Mouse (Mus musculus): ENCODE measurements around the gene Gpr142.

Gpr142 gene

DNA sequence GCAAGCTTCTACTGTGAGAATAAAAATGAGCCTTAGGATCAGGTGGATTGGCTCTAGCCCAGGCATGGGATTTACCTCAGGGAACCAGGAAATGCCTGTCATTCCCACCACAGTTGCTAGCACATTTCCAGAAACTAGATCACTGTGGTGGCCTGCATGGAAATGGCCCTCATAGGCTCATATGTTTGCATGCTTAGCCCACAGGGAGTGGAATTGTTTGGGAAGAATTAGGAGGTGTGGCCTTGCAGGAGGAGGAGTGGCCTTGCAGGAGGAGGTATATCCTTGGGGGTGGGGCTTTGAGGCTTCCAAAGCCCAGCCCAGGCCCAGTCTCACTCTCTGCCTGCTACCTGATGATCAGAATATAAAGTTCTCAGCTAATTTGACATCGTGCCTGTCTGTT, 3.2 kb downstream of the Gpr142 start:
- DNase-seq (ENCODE audit: low spot score in 2 of 2): no peak

DNA sequence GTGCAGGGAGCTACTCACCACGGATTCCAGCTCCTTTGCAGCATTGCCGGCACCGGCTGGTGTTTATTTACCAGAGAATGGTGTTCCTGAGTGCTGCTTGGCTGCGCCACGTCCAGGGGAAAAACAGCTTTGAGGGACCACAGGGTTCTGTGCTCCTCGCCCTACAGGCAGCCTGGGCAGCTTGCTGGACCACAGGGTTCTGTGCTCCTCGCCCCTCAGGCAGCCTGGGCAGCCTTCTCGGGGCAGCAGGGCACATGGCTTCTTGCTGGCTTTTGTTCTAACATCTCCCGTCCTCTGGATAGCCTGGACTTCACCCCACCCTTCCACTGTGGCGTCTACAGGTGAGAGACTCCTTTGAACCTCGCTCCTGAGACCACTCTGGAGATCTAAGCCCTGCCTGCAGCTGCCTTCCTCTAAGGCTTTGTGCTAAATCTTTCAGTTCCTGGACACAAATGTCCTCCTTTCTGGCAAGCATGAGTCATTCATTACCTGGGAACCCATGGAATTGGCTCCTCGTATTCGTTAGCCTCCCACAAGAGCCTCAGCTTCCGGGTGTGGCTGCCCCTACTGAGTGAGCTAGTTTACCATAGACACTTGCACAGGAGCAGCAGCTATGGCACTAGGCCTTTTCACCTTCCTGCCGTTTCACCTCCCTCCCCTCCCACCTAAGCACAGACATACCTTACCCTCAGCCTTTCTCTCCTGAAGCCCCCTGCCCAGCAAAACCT, 4.0 kb downstream of the Gpr142 start:
- DNase-seq (ENCODE audit: low spot score in 2 of 2): no peak

DNA sequence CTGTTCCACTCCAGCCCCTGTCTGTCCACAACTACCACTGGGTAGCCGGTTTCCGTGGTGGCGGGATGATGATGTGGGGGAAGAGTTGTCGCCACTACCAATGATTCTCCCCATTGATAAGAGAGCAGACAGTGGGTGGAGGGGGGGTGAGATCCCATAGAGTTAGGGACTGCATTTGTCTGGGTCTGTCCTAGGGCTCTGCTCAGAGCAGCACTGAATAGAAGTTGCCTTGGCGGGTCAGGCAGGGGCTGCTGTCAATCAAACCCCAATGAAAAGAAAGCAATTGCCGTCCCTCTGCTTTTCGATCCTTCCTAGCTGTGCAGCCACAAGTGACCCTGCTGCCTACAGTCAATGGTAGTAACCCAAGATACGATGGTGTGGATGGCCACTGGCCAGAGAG, 5.3 kb downstream of the Gpr142 start:
- no peak for DNase-seq (ENCODE audit: low spot score in 2 of 2)

DNA sequence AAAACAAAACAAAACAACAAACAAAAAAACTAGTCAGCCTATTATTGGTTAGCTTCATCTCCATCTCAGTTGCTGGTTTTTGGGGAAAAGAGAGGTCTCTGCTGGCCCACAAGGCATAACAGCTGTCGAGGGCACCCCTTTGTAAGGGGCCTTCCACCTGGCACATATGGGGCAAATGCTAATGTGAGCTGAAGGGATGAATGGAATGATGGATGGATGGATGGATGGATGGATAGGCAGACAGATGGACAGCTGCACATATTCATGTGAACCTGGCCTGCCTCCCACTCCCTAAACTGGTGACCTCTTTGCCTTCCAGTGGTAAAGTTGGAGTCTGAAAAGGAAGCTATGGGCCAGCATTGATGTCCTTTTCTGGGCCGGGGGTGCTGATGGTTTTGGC, 8.3 kb downstream of the Gpr142 start:
- no peak for DNase-seq (ENCODE audit: low spot score in 2 of 2)

DNA sequence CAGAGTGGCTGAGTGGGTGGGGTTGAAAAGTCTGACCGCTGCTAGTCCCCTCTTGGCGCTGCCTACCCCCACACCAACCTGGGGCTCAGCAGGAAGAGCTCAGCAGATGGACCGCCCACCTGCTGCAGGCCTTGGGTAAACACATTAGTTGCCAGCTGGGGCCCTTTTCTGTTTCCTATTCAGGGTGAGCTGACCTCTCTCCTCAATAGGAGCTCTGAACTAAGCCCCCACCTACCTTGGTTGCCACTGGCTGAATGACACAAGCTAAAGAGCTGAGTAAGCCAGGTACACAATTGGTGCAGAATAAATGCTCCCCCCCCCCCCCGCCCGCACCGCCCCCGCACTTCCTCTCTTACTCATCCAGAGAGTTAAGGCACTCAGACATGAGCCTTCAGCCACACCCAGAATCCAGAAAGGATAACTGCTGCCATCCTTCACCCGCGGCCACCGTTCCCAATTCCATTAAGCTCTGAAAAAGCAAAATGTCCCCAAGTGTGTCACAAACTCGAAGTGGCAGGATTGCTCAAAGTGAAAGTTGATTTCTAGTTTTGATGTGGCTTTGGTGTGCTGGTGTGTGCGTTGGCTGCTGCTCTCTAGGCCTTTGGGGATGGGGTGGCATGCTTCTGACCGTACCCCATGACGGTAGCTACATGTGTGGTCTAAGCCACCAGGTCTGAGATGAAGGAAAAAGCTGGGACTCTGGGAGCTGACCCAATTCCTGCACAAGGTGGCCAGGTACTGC, 9.1 kb downstream of the Gpr142 start:
- no peak for DNase-seq (ENCODE audit: low spot score in 2 of 2)

DNA sequence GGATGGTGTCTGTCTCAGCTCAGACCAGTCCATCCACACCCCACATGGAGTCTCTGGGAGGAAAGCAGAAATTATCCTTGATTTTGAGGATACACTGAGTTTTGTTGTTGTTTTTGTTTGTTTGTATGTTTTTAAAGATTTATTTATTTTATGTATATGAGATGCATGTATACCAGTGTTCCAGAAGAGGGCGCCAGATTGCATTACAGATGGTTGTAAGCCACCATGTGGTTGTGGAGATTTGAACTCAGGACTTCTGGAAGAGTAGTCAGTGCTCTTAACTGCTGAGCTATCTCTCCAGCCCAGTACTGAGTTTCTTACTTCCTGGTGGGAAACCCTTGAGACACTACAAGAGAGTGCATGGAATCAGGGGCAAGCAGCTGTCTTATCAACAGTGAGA, 10.6 kb downstream of the Gpr142 start:
- no peak for DNase-seq (ENCODE audit: low spot score in 2 of 2)

DNA sequence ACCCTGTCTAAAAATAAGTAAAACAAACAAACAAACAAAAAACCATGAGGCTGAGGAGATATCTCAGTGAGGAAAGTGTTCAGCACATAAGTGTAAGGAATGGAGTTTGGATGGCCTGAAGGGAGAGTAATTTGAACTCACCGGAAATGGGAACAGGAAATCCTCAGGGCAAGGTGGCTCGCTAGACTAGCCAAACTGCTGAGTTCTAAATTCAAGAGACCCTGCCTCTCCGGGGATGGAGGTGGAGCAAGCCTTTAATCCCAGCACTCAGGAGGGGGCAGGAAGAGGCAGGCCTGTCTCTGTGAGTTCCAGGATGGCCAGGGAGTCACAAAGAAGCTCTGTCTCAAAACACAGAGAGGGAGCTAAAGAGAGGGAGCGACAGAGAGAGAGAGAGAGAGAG, 11.6 kb downstream of the Gpr142 start:
- no peak for DNase-seq (ENCODE audit: low spot score in 2 of 2)

DNA sequence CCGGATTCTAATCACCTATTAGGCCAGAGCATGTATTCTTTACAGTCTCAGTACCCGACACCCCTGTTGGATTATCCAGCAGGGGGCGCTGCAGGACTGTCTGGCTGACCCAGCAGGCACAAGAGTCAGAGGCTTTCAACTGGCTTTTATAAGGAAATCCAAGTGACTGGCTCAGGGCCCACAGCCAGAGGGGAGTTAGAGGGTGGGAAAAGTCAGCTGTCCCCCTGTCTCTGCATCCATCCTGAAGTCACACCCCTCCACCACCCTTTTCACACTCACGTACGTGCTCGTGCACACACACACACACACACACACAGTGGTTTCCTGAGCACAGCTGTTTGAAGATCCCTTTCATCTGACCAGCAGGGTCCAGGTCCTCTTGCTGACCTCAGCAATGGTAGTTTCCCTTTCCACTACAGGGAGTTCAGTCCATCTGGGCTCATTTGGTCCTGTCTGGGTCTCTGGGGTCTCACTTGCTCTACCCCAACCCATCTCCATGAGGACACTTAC, 14.1 kb downstream of the Gpr142 start:
- peak; percentile 92 to 95 for DNase-seq (ENCODE audit: low spot score in 2 of 2)

DNA sequence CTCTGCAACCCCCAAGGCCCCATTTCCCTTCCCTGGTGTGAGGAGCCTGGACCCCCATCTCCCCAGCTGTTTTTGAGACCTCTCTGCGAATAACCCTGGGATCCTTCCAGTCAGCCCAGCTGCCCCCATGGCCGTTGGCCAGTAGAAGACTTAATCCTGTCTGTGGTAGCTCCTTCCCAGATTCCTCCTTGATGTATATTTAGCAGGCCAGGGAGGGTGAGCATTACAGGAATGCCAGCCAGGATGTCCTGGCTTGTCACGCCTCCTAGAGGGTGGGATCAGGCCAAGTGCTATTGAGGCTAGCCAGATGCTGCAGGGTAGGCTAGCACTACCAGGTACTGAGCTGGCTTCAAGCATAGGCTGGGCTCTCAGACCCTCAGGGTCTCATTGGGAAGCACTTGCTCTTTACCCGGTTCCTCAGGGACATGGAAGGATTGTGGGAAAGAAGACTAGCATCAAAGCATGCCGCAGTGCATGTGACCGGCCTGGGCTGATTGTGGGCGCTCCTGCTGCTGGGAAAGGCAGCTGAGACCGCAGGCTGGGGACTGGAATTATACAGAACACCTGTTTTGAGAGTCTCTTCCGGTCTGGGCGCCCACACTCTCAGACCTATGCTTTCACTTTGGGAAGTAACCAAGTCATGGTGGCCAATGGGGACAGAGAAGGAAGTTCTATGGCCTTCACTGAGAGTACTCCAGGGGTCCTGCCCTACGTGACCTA, 16.3 kb downstream of the Gpr142 start:
- no peak for DNase-seq (ENCODE audit: low spot score in 2 of 2)

DNA sequence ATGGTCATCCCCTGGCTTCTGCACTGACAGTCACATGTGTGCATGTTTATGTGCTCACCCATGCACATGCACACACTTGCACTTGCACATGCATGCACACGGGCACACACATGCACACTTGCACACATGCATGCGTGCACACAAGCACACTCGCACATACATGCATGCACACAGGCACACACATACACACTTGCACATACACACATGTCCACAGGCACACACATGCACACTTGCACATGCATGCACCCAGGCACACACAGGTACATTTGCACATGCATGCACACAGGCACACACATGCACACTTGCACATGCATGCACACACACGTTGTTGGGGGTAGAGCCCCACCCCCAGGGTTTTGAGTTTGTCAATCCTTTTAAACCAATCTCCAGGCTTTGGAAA, 18.2 kb downstream of the Gpr142 start:
- no peak for DNase-seq (ENCODE audit: low spot score in 2 of 2)

DNA sequence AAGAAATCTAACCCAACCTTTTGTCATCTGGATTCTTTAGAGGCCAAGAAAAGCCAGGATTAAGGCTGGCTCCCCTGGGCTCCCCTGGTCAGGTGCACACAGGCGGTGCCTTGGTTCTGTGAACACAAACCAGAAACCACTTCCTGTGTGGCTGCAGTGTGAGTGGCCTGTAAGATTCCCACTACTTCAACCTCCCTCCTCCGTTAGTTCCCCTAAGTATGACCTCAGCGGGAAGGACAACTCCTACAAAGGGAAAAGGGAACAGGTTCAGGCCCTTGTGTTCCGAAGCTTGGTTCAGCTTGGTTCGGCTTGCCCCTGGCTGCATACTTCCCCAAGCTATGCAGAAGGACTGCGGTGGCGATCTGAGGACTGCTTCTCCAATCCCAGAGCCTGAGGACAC, 19.5 kb downstream of the Gpr142 start:
- no peak for DNase-seq (ENCODE audit: low spot score in 2 of 2)

DNA sequence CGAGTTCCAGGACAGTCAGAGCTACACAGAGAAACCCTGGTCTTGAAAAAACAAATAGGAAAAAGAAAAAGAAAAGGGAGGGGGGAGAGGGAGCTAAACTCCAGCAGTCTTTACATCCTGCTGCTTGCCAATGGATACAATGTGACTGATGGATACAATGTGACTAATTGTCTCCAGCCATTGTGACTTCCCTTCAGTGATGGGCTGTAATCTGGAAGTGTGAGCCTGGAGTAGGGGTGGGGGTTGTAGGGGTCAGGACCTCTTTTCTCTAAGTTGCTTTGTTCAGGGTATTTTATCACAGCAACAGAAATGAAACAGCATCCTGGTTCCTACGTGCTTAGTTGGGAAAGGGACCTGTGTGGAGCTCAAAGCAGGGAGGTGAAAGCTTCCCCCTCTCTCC, 20.4 kb downstream of the Gpr142 start:
- DNase-seq (ENCODE audit: low spot score in 2 of 2): no peak

DNA sequence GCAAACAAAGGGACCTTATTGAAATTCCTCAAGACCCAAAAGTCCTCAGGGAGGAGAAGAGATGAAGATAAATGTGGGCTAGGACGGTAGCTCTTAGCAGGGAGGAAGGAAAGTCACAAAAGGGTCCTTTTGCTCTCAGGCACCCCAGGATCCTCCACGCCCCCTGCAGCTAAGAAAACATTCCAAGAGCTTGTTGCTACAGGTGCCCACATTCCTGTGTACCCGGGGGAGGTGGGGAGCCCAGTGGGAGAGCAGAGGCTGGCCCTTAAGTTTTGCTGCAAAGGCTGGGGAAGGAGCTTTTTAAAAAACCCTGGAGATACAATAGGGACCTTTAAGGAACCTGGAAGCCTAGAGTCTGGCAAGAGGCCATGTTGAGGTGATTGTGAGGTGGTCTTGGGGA, 21.7 kb downstream of the Gpr142 start:
- no peak for DNase-seq (ENCODE audit: low spot score in 2 of 2)

DNA sequence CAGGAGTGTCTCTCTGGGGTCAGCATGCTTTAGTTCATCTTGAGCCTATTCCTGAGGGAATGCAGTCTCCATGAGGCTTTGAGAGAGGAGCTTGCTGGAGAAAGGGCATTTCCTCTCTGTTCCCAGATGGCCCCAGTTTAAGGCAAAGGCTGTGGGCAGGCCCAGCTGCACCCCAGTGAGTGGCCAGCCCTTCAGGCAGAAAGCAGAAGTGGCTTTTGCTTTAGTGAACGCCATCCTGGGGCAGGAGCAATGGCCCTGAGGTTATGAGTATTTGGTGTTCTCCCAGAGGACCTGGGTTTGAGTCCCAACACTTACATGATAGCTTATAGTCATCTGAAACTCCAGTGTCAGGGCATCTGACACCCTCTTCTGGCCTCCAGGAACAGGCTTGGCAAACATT, 22.6 kb downstream of the Gpr142 start:
- DNase-seq (ENCODE audit: low spot score in 2 of 2): no peak

DNA sequence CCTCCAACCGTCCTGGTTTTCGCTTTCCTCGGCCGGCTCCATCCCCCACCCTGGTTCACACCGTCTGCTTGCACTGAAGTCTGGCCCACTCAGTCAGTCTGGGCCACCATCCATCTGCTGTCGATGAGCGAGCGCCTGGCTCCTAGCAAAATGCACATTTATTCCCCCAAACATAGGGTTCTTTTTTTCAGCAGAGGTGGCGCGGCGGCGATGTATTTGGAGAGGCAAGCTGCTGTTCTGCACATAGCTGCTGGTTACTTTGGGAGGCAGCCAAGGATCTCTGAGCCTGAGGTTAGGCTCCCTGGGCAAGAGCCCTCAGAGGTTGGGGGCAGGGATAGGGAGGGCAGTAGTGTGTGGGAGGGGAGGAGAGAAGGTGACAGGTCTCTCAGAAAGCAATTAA, 24.0 kb downstream of the Gpr142 start:
- DNase-seq (ENCODE audit: low spot score in 2 of 2): peak; percentile 87 to 89

DNA sequence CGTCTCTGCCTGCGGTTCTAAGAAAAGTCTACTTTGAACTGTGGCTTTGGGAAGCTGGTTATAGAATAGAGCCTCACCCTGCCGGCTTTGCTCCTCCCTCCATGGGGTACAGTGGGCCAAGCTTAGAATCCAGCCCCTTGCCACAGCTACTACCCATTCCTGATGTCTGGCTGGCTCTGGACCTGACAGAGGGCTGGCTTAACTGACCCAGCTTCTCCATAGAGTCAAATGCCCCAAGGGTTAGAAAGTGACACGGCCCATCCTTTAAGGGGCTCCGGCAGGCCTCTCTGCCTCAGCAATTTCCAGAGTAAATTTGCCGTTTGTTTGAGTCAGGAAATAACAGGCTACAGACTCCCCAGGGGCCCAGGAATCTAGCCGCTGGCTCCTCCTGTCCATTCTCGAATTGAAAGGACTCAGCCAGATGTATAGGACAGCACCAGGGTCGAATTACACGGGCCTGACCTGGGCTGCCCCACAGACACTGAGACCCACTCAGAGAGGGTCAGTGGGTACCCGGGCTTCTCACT, 24.5 kb downstream of the Gpr142 start:
- DNase-seq (ENCODE audit: low spot score in 2 of 2): no peak

DNA sequence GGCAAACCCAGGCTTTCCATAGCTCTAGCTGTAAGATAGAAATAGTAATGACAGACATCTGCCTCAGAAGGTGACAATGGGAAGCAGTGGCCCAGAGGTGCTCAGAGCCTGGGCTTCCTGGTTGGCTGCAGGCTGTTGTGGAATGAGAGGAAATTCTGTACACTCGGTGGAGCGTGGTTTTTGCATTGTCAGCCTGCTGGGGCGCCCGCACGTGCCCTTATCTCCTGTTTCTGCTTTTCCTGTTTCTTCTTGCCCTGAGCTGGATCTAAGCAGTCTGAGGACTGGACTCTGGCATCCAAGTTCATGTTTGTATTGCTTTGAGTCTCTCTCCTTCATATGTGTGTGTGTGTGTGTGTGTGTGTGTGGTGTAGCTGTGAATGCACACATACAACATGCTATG, 28.0 kb downstream of the Gpr142 start:
- no peak for DNase-seq (ENCODE audit: low spot score in 2 of 2)

DNA sequence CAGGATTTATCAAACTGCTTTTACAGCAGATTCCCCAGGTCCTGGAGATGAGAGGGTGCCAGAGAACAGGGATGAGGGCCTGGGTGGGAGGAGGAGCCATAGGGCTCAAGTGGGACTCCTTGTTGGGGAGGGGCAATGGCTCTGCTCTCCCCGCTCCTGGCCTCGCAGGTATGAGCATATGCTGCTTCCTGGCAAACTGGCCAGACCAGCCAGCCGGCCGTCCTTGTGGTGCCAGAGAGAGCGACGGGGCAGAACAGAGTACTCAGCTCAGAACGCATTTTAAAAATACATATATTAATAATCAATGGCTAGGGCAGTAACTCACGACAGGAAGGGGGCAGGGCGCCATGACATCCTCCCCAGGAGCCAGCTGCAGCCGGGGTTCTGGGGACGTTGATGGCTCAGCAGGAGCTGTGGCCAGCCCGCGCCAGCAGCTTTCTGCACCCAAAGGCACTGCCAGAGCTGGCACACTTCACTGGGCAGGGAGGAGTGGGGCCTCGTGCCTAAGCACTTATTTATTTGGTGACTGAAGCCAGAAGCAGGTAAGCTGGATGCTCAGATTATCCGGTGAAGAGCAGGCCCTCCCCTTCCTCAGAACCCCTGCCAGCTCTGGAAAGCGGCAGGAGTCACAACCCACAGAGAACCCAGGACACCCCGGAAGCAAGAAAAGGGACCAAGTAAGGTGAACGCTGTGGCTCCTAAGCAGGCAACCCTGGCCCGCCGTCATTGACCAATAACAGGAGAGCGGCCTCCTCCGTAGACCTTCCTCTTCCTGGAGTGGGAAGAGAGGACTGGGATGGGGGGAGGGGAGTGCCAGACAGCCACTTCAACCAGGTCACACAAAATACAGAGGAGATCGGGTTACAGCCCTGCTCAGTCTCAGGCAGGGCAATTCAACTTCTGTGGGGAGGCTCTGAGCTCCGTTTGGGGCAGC, 31.0 kb downstream of the Gpr142 start:
- no peak for DNase-seq (ENCODE audit: low spot score in 2 of 2)

DNA sequence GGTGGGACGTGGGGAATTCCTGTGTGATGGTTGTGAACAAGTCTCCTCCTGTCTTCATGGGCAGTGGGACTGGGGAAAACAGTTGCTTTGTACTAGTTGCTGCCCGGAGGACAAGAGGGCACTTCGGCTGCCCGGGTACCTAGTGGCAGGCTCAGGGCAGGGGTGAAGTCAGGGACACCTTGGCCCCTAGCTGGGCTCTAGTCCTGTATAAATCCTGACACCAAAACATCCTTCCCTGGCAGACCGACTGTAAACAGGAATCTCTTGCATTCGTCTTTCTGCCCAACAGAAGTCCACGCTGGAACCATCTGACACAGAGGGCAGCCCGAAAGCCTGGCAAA, 31.7 kb downstream of the Gpr142 start:
- no peak for DNase-seq (ENCODE audit: low spot score in 2 of 2)

DNA sequence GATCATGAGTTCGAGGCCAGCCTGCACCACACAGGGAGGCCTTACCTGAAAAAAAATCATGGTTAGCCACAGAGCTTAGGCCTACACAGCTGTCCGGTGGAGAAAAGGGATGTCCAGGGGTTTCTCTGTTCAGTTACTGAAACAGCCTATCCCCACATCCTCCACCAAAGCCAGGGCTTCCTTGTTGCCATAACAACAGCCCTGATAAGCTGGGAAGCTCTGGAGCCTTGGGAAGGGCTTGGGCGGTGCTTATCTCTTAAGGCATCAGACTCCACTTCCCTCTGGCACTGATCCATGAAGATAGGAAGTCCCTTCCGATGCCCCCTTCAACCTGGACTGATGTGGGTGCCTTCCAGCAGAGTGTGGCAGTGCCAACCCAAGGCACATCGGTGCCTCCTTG, 34.4 kb downstream of the Gpr142 start:
- DNase-seq (ENCODE audit: low spot score in 2 of 2): no peak

DNA sequence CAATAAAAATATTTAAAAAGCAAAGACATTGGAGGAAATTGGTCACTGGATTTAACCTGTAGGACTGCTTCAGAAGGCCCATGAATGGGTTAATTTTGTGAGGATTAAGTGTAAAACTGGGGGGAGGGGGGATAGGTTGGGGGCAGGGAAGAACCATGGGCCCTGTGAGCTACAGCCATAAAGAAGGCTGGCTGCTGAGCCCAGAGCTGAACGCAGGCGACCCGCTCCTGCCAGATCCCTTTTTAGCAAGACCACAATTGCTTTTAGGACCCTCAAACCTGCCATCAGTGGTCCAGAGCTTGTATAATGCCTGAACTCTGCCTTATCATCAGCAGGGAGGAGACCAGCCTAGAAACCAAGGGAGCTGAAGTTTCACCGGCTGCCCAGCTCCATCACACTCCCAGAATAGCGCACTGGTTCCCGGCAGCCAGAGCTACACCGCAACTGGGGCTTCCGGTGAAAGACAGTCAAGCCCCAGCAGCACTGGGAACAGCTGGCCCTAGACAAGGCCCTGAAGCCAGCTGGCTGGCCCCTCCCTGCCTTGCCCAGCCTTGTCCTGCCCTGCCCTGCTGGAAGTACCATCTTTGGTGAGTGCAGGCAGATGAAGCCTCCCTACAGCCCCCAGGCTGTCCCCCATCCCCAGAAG, 45.2 kb downstream of the Gpr142 start:
- DNase-seq (ENCODE audit: low spot score in 2 of 2): no peak

All from right cerebral cortex, adult 2 months (tissue).